Mouse (Mus musculus) E14TG2a.4 (cell line): Measurements from ENCODE around the gene Trp53i11.

Source experiments
- H3K27me3 ChIP-seq: 2 replicates; pipeline ENCODE4 v1.6.1; 2014; ENCODE audit warnings: low read length, control low read depth; ENCODE audit not compliant: insufficient read depth
- H3K36me3 ChIP-seq: 2 replicates; pipeline ENCODE4 v1.6.1; 2014; ENCODE audit warnings: low read length, control low read depth; ENCODE audit not compliant: insufficient read depth
- H3K4me1 ChIP-seq: replicated peaks from 2 replicates; pipeline ENCODE4 v1.6.1; 2014; ENCODE audit warnings: low read depth, low read length, control low read depth
- H3K4me3 ChIP-seq: replicated peaks from 2 replicates; pipeline ENCODE4 v1.5.1; 2014; ENCODE audit warnings: mild to moderate bottlenecking, low read length
- H3K9me3 ChIP-seq: 2 replicates; pipeline ENCODE4 v1.6.1; 2014; ENCODE audit warnings: low read length, control low read depth
- CTCF ChIP-seq: conservative IDR thresholded peaks from 2 replicates; pipeline ENCODE4 v1.5.1; 2014; ENCODE audit warnings: low read length
- NANOG ChIP-seq: IDR thresholded peaks from 2 replicates; pipeline ENCODE4 v1.6.1; 2014; ENCODE audit warnings: borderline replicate concordance, low read length, mixed read lengths
- POU5F1 ChIP-seq: IDR thresholded peaks from 2 replicates; pipeline ENCODE4 v1.6.1; 2014; ENCODE audit warnings: low read length, borderline replicate concordance

Trp53i11 gene

GRCm38 (mm10) chr2:93214192-93214591 lies 26.8 kb downstream of the Trp53i11 start:
- TF ChIP-seq NANOG, result no peak
- TF ChIP-seq POU5F1, result no peak
- TF ChIP-seq CTCF, result no peak
- peaks cover 12% of the 10 kb centered on the region; the same call in 1 of the 2 replicates for H3K9me3 ChIP-seq
- H3K4me3 ChIP-seq, result no peak overlapping the region
- H3K27me3 ChIP-seq, result peaks cover 14% of the 10 kb centered on the region; the same call in 1 of the 2 replicates
- H3K36me3 ChIP-seq, result no peaks in the 10 kb centered on the region
- H3K4me1 ChIP-seq, result peaks cover 10% of the 10 kb centered on the region

GRCm38 (mm10) chr2:93215790-93216189 lies 28.4 kb downstream of the Trp53i11 start:
- Histone ChIP-seq H3K4me1 (peaks cover 10% of the 10 kb centered on the region), H3K9me3 (peaks cover 12% of the 10 kb centered on the region; the same call in 1 of the 2 replicates), H3K27me3 (peaks cover 8% of the 10 kb centered on the region; the same call in 1 of the 2 replicates), H3K4me3 (no peak overlapping the region), H3K36me3 (no peaks in the 10 kb centered on the region)
- TF ChIP-seq CTCF (no peak), NANOG (no peak), POU5F1 (no peak)

DNA sequence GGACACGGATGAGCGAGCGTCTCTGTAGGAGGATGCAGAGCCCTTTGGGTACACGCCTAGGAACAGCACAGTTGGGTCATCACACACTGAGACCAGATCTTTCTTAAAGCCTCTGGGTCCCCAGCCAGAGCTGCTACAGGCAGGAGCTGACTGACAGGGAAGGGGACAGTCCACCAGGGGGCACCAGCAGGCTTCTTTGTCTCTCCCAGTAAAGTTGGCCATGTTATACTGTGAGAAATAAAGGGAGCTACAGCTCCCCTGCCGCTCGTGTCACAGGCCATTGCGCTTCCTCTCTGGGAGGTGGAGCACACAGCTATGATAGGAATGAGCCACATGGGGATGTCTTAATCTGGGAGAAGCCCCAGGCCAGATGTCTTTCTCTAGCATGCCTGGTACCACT lies 29.7 kb downstream of the Trp53i11 start:
- Histone ChIP-seq H3K4me3 (no peak overlapping the region), H3K27me3 (peaks cover 11% of the 10 kb centered on the region; the same call in 1 of the 2 replicates), H3K36me3 (no peaks in the 10 kb centered on the region), H3K4me1 (peaks cover 10% of the 10 kb centered on the region), H3K9me3 (peaks cover 3% of the 10 kb centered on the region; the same call in 1 of the 2 replicates)
- TF ChIP-seq NANOG, result no peak
- peak; percentile 61 for TF ChIP-seq CTCF
- TF ChIP-seq POU5F1, result no peak

DNA sequence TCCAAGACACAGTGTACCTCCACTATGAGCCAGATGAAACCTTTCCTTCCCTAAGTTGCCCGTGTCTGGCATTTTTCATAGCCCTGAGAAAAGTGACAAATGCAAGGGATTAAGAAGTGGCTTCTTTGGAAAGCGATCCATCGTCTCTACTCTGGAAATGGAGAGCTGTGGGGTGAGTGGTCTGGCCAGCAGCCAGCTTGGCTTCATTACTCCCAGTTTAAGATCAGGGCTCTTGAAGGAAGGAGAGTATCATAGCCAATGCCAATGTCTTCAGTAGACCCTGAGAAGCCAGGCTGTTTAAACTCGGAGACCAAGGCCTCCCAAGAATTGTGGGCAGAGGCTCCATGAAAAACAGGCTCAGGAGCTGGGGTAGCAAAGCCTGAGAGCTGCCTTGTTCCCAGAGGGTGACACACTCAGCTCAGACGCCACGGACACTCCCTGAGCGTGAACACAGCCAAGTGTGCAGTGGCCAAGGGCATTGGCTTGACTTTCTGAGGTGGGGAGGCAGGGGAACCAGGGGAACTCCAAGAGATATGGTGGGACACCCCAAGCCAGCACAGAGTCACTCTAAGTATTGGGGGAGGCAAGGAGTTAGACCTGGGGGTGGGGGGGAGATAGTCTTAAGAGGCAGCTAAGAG lies 31.1 kb downstream of the Trp53i11 start:
- Histone ChIP-seq H3K9me3 (no peaks in the 10 kb centered on the region), H3K36me3 (no peaks in the 10 kb centered on the region), H3K4me1 (peaks cover 10% of the 10 kb centered on the region), H3K4me3 (no peak overlapping the region), H3K27me3 (peaks cover 11% of the 10 kb centered on the region; the same call in 1 of the 2 replicates)
- TF ChIP-seq NANOG, result no peak
- no peak for TF ChIP-seq CTCF

DNA sequence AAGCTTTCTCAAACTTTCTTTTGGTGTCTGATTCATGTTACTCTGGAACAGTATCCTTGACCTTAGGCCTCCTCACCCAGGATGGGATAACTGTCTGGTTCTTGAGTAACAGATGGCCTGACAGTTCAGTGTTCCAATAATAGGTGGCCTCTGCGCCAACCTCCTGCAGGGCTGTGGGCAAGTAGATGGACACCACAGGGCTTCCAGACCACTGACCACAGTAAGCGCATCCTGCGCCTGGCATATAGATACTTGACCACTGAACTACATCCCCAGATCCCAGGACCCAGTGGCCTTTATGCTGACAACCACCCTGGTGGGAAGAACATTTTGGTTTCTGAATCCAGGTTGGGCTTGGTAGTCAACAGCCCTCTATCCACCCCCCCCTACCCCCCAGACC lies 32.2 kb downstream of the Trp53i11 start:
- TF ChIP-seq CTCF (no peak), NANOG (no peak), POU5F1 (no peak)
- Histone ChIP-seq H3K36me3 (no peaks in the 10 kb centered on the region), H3K9me3 (no peaks in the 10 kb centered on the region), H3K4me1 (peaks cover 2% of the 10 kb centered on the region), H3K4me3 (no peak overlapping the region), H3K27me3 (peaks cover 18% of the 10 kb centered on the region; the same call in 1 of the 2 replicates)

DNA sequence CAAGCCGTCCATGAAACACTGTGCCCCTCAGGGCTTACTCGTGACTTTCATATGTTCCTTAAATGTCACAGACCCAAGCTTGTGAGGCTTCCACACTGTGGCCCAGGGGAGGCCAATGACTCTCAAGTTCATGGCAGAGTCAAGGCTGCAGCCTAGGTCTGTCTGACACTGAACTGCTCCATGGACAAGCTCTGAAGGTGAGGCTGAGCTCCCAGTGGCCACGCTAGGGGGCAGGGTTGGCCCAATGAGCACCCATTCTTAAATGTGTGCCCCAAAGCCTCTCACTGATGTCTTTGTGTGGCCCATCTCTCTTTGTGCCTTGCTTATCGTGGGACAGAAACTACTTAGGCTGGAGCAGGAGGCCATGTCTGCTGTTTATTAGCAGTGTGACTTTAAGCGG lies 33.1 kb downstream of the Trp53i11 start:
- H3K4me1 ChIP-seq, result no peaks in the 10 kb centered on the region
- TF ChIP-seq POU5F1, result no peak
- TF ChIP-seq NANOG, result no peak
- TF ChIP-seq CTCF, result no peak
- no peaks in the 10 kb centered on the region for H3K9me3 ChIP-seq
- no peak overlapping the region for H3K4me3 ChIP-seq
- H3K36me3 ChIP-seq, result no peaks in the 10 kb centered on the region
- peaks cover 21% of the 10 kb centered on the region for H3K27me3 ChIP-seq

- TF ChIP-seq CTCF (no peak), NANOG (no peak), POU5F1 (no peak)
- Histone ChIP-seq H3K36me3 (no peaks in the 10 kb centered on the region), H3K4me1 (peaks cover 9% of the 10 kb centered on the region; the same call in 1 of the 2 replicates), H3K4me3 (no peak overlapping the region), H3K9me3 (no peaks in the 10 kb centered on the region), H3K27me3 (peaks cover 26% of the 10 kb centered on the region)
These were observed 36.1 kb downstream of the Trp53i11 start for GRCm38 (mm10) chr2:93223463-93223862.

GRCm38 (mm10) chr2:93226606-93227595 lies 39.6 kb downstream of the Trp53i11 start:
- Histone ChIP-seq H3K27me3 (peaks cover 37% of the 10 kb centered on the region), H3K4me3 (0 out of 2 replicates have a peak overlapping the region, but pooled peaks have one; percentile 10), H3K9me3 (no peaks in the 10 kb centered on the region), H3K4me1 (peaks cover 9% of the 10 kb centered on the region; the same call in 1 of the 2 replicates), H3K36me3 (no peaks in the 10 kb centered on the region)
- TF ChIP-seq CTCF, result peak; percentile 63
- TF ChIP-seq POU5F1, result no peak
